Mouse (Mus musculus): Measurements from ENCODE around the gene Galr2.

DNA sequence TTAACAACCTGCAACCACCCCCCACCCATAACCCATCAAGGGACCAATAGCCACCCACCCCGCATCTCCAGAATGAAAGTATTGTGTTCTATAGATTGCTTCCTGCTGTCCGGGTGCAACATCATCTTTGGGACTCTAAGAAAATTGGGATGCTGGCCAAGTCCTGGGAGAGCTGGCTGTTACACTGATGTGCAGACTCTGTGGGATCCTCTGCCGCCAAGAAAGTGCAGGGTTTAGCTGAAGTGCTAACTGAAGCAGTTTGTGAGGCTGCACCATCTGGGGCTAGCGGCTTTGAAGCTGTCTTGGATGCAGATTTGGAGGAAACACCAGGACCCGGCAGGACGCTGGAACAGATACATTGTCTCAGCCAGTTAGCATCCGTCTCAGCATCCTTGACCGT lies 30.4 kb downstream of the Galr2 start:
- TF ChIP-seq TCF3 (IDR thresholded peaks at IDR 0.05; ENCODE audit: insufficient read length, low read depth) = no peak
- TF ChIP-seq CEBPB (IDR thresholded peaks at IDR 0.05; ENCODE audit: insufficient read depth, poor library complexity, severe bottlenecking) = no peak
- TF ChIP-seq POLR2A (IDR thresholded peaks at IDR 0.05; ENCODE audit: insufficient read length, low read depth) = no peak
- TF ChIP-seq MAX (IDR thresholded peaks at IDR 0.05; ENCODE audit: low read depth) = no peak
- no peak for TF ChIP-seq MYOG (IDR thresholded peaks at IDR 0.05; ENCODE audit: control insufficient read depth in 1 of 3, insufficient read depth in 1 of 3, insufficient read length in 2 of 3, low read depth in 2 of 3)
- no peak for TF ChIP-seq TCF12 (IDR thresholded peaks at IDR 0.05; ENCODE audit: insufficient read depth, poor library complexity, severe bottlenecking)
- no peak for TF ChIP-seq SRF (IDR thresholded peaks at IDR 0.05; ENCODE audit: control insufficient read depth, insufficient read length, low read depth)
- no peak for TF ChIP-seq USF1 (IDR thresholded peaks at IDR 0.05; ENCODE audit: low read depth)
- no peak for TF ChIP-seq REST (IDR thresholded peaks at IDR 0.05; ENCODE audit: insufficient read depth, insufficient read length)
- TF ChIP-seq E2F4 (IDR thresholded peaks at IDR 0.05; ENCODE audit: insufficient read depth) = no peak
